Mouse (Mus musculus): ENCODE data around the gene Ifitm2.
"Not testable (repeated sequence)": the region's sequence is repeated elsewhere in the genome, so short reads cannot be mapped to it uniquely, and the experiment has no call there.

Gene Ifitm2

GRCm38 (mm10) chr7:140955758-140956555, at the start of gene Ifitm2, which contains the start of gene Gm45717:
Gene Ifitm2 (minus strand): TSS chr7:140955987.
Gene Gm45717 (minus strand): TSS chr7:140955937.
- DNase-seq = no peak

- DNase-seq = no peak
Measured at GRCm38 (mm10) chr7:141003248-141004010, 47.6 kb upstream of the Ifitm2 start.

GRCm38 (mm10) chr7:141000881-141001708, 45.3 kb upstream of the Ifitm2 start:
- no peak for DNase-seq

- no peak for DNase-seq
Measured at GRCm38 (mm10) chr7:140998853-140999700, 43.3 kb upstream of the Ifitm2 start.

- DNase-seq = no peak
Measured at GRCm38 (mm10) chr7:140997817-140998216, 42.0 kb upstream of the Ifitm2 start.

GRCm38 (mm10) chr7:140991117-140991689, 35.4 kb upstream of the Ifitm2 start:
- no peak for DNase-seq

- no peak for DNase-seq
Measured at GRCm38 (mm10) chr7:140990622-140991021, 34.8 kb upstream of the Ifitm2 start.

- no peak for DNase-seq
Measured at GRCm38 (mm10) chr7:140990185-140990584, 34.4 kb upstream of the Ifitm2 start.

- no peak for DNase-seq
Measured at GRCm38 (mm10) chr7:140989022-140989421, 33.2 kb upstream of the Ifitm2 start.

GRCm38 (mm10) chr7:140987182-140988138, 31.7 kb upstream of the Ifitm2 start:
- DNase-seq = no peak

GRCm38 (mm10) chr7:140982971-140983370, 27.2 kb upstream of the Ifitm2 start:
- no peak for DNase-seq

GRCm38 (mm10) chr7:140981704-140982103, 25.9 kb upstream of the Ifitm2 start:
- no peak for DNase-seq

- not testable (repeated sequence) for DNase-seq
Measured at GRCm38 (mm10) chr7:140976720-140977119, 20.9 kb upstream of the Ifitm2 start.

- DNase-seq = no peak
Measured at GRCm38 (mm10) chr7:140975465-140975864, 19.7 kb upstream of the Ifitm2 start.

- DNase-seq = no peak
Measured at GRCm38 (mm10) chr7:140974940-140975339, 19.2 kb upstream of the Ifitm2 start.

GRCm38 (mm10) chr7:140973396-140974165, 17.8 kb upstream of the Ifitm2 start:
- DNase-seq = no peak

- DNase-seq = no peak
Measured at GRCm38 (mm10) chr7:140971479-140972171, 15.8 kb upstream of the Ifitm2 start.

- DNase-seq = no peak
Measured at GRCm38 (mm10) chr7:140970931-140971330, 15.1 kb upstream of the Ifitm2 start.

GRCm38 (mm10) chr7:140968710-140969109, 12.9 kb upstream of the Ifitm2 start:
- not testable (repeated sequence) for DNase-seq

All from cerebellum, postnatal 14 days (tissue).